Mouse (Mus musculus) adrenal gland, adult 2 months (tissue): ENCODE data around the gene Insl6. TPM values are rescaled to one million over a fixed set of nuclear protein-coding genes. Genes with fewer than 3 reads are reported as not detected.

ENCODE experiments used
- DNase-seq: peaks from one replicate; pipeline ENCODE4 v3.0.0; 2021
- long read RNA-seq: library from polyadenylated mRNA; stranded (forward); transcript quantifications from one replicate; pipeline ENCODE4 v2.0.0, GENCODE M21; 2021
- polyA plus RNA-seq: library from polyadenylated mRNA; depleted of rRNA; stranded (reverse); fragments of >200 nt; gene quantifications from 2 replicates; pipeline ENCODE4 v1.2.3, GENCODE M21; 2012; rRNA removed
- total RNA-seq, 2 experiments: library from RNA; stranded (reverse); gene quantifications; 2 replicates each; pipeline ENCODE4 v1.2.3; 2021

The Insl6 gene
- total RNA-seq (1 to 10 TPM in 1 of 2 experiments, under 1 TPM in 1; 0.58 to 1.3 TPM), polyA plus RNA-seq (0.36 and 0.39 TPM in 2 replicates)
- long read RNA-seq, partial matches to known transcripts, result 0 of 3 reads
- long read RNA-seq, other reads (novel, unspliced or antisense), result 0 of 3 reads

GRCm38 (mm10) chr19:29325053-29325851 lies at the start of gene Insl6:
Gene Insl6 (minus strand): TSS chr19:29325356.
- DNase-seq, result peak; percentile 79

- DNase-seq, result no peak
Measured at GRCm38 (mm10) chr19:29374947-29375346, 49.8 kb upstream of the Insl6 start.

- DNase-seq, result no peak
Measured at GRCm38 (mm10) chr19:29373438-29373837, 48.3 kb upstream of the Insl6 start.

- no peak for DNase-seq
Measured at GRCm38 (mm10) chr19:29372621-29373020, 47.5 kb upstream of the Insl6 start.

- peak; percentile 39 for DNase-seq
Measured at GRCm38 (mm10) chr19:29372138-29372537, 47.0 kb upstream of the Insl6 start.

- no peak for DNase-seq
Measured at GRCm38 (mm10) chr19:29371284-29372081, 46.3 kb upstream of the Insl6 start.

GRCm38 (mm10) chr19:29370545-29371283 lies 45.6 kb upstream of the Insl6 start:
- DNase-seq, result no peak

- peak; percentile 46 for DNase-seq
Measured at GRCm38 (mm10) chr19:29370112-29370511, 45.0 kb upstream of the Insl6 start.

GRCm38 (mm10) chr19:29368671-29369309 lies 43.6 kb upstream of the Insl6 start:
- DNase-seq, result peak; percentile 75

- DNase-seq, result no peak
Measured at GRCm38 (mm10) chr19:29368041-29368440, 42.9 kb upstream of the Insl6 start.

- DNase-seq, result peak; percentile 92
Measured at GRCm38 (mm10) chr19:29366969-29367622, 41.9 kb upstream of the Insl6 start, which contains the start of the genes Plgrkt and Cd274. Gene Plgrkt (minus strand): TSS chr19:29367390. Gene Cd274 (plus strand): TSS chr19:29367455.

- no peak for DNase-seq
Measured at GRCm38 (mm10) chr19:29366226-29366968, 41.2 kb upstream of the Insl6 start.

- DNase-seq, result no peak
Measured at GRCm38 (mm10) chr19:29365105-29365504, 39.9 kb upstream of the Insl6 start.

GRCm38 (mm10) chr19:29364076-29364475 lies 38.9 kb upstream of the Insl6 start:
- no peak for DNase-seq

GRCm38 (mm10) chr19:29363557-29363956 lies 38.4 kb upstream of the Insl6 start:
- DNase-seq, result no peak

GRCm38 (mm10) chr19:29362173-29362930 lies 37.2 kb upstream of the Insl6 start:
- no peak for DNase-seq

GRCm38 (mm10) chr19:29361468-29362130 lies 36.4 kb upstream of the Insl6 start:
- DNase-seq, result peak; percentile 94

GRCm38 (mm10) chr19:29360251-29360650 lies 35.1 kb upstream of the Insl6 start:
- no peak for DNase-seq

GRCm38 (mm10) chr19:29356281-29356680 lies 31.1 kb upstream of the Insl6 start:
- DNase-seq, result no peak
